Mouse (Mus musculus) naive thymus-derived CD4-positive, alpha-beta T cell, adult 2 months (primary cell): ENCODE results near the gene Obscn.
A peak's percentile ranks its signal among the peaks of the same experiment; 100 is the strongest.

Experiments
- DNase-seq: peaks from one replicate; pipeline ENCODE4 v3.0.0-alpha.2; 2011; ENCODE audit warnings: low read depth

Gene Obscn

GRCm38 (mm10) chr11:59051031-59051430, 85.2 kb downstream of the Obscn start:
- DNase-seq: no peak

DNA sequence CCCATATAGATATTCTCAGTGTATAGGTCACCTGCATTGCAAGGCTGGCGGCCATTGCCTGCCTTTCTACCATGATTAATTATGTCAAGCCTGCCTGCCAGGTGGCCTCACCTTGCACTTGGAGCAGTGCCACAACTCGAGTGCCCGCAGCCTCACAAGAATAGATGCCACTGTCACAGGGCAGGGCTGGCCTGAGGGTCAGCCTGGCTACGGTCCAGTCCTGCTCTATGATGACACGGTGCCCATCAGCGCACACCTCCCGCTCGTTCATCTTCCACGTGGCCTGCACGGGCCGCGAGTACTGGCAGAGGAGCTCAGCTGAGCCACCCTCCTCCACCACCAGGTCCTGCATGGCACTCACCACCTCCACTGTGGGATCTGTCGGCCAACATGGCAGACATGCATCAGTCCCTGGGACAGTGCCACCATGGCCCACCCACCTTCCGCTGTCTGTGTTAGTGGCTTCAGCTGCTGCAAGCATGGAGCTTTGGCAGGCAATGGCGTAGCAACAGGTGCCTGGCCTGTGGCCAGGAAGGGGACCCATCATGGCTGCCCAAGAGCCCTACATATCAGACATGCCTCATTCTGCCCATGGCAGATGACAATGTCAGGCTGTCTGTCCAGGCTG, 91.4 kb downstream of the Obscn start:
- DNase-seq: no peak

- peak; percentile 5 for DNase-seq
Measured at GRCm38 (mm10) chr11:59029003-59029402, 107.2 kb downstream of the Obscn start.

DNA sequence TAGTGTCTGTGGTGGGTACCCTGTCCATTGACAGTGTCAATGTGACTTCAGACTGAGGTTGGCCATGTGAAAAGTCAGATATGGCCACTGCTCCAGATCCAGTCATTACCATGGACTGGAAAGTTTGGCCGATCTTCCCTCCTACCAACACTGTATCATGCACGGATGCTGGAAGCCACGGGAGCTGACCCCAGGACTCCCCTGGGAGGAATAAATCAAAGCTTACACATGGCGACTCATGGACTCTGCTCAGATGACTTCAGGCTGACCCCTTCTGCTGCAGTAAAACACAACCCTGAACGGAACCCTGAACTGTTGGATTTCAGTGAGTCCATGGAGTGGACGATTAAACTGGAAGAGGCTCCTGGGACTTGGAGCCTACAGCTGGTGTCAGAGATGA, 109.8 kb downstream of the Obscn start:
- no peak for DNase-seq

DNA sequence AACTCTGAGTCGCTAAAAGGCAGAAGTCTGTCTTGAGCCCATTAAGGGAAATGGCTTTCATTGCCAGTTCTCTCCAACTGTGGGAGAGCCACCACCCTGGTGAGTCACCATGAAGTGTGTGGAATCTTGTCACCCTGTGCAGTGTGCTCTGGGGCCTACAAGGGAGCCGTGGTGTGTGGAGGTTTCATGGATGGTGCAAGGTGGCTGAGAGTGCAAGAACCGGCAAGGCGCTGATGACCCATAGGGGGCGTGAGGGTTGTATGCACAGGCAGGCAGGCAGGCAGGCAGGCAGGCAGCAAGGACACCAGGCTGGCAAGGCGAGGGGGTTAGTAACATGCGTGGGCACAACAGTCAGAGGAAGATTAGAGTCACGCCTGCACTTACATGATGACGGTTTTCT, 121.2 kb downstream of the Obscn start:
- DNase-seq: peak; percentile 21

- no peak for DNase-seq
Measured at GRCm38 (mm10) chr11:59002327-59003079, 133.7 kb downstream of the Obscn start.

GRCm38 (mm10) chr11:59000635-59001034, 135.6 kb downstream of the Obscn start:
- DNase-seq: no peak

GRCm38 (mm10) chr11:58999830-59000229, 136.4 kb downstream of the Obscn start:
- DNase-seq: no peak

DNA sequence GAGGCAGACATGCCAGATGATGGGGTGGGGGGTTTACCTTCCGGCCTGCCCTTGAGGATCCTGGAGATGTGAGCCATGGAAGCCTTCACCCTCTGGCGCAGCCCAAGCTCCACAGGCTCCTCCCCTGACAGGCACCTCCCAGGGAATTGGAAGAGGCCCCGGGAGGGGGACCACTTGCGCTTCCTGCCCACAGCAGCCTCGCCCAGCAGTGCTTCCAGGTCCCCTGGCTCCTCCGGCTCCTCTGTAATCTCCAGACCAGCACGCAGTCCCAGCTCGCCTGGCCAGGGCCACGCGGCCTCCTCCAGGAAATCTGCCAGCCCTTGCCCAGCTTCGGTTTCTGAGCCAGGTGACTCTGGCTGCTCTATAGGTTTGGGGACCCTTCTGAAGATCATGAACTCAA, 137.0 kb downstream of the Obscn start:
- DNase-seq: no peak

- DNase-seq: no peak
Measured at GRCm38 (mm10) chr11:58997541-58997940, 138.7 kb downstream of the Obscn start.

- peak; percentile 63 for DNase-seq
Measured at GRCm38 (mm10) chr11:58995807-58996370, 140.3 kb downstream of the Obscn start.

DNA sequence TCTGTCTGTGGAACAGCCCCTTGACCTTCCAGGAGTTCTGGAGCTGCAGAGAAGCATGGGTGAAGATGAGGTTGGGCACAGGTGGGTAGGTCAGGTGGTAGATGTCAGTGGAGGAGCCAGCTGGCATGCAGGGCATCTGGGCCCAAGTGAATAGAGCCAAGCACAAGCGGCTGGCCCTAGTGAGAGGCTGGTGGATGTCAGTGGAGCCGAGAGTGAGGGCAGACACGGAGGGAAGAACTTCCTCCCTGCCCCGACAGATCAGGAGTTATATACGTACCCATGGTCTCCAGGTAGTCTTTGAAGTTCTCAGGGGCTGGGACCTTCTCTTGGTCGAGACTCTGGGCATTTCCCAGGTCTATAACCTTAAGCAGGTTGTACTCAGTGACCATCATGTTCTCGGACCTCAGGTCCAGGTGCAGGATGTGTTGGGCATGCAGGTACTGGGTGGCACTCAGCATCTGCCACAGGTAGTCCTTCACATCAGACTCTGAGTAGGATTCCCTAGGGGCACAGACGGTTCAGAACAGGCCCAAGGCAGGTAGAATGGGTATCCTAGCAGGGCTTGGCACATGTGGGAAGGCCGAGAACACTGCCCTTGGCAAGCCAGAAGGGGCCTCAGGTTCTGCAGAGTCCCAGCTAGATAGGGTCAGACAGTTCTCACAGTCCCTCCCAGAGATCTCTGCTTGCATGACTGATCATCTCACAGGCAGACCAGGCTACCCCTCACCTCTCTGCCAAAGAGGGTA, 141.0 kb downstream of the Obscn start:
- DNase-seq: no peak

DNA sequence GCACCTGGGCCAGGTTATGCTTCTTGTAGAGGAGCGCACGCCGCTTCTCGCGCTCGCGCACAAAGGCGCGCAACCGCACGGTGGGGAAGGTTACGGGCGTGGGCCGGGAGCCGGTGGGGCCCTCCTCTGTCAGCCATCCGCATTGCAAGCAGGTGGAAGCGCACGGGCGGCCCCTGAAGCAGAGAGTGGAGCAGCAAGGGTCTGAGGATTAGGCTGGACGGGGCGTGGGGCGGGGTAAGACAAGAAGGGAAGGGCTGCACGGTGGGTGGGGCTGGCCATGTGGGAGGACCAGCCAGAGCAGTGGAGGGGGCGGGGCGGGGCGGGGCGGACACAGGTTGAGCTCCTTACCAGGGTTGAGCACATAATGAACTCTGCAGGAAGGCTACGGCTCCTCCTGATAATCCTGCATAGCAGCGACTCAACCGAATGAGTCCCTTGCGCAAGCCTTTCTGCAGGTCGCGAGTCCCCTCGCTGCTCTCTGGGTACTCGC, 141.8 kb downstream of the Obscn start:
- DNase-seq: peak; percentile 45

GRCm38 (mm10) chr11:58993091-58993670, 143.0 kb downstream of the Obscn start:
- DNase-seq: no peak

DNA sequence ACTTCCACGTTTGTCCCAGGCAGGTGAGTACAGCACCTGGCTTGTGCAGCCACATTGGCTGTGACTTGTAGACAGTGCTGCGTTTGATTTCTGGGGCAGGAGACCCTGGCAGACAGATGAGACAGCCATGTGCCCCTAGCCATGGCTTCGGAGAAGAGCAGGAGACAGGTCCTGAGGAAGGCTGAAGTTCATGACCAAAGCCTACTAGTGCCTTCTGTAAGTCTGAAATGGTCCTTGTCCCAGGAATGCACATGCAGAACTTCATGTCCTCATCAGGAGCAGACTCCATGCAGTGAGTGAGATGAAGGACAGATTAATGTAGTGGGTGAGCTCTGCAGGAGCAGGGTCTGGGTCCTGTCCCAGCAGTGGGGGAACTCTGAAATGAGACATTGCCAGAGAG, 144.3 kb downstream of the Obscn start:
- no peak for DNase-seq

- DNase-seq: no peak
Measured at GRCm38 (mm10) chr11:58990794-58991193, 145.4 kb downstream of the Obscn start.

DNA sequence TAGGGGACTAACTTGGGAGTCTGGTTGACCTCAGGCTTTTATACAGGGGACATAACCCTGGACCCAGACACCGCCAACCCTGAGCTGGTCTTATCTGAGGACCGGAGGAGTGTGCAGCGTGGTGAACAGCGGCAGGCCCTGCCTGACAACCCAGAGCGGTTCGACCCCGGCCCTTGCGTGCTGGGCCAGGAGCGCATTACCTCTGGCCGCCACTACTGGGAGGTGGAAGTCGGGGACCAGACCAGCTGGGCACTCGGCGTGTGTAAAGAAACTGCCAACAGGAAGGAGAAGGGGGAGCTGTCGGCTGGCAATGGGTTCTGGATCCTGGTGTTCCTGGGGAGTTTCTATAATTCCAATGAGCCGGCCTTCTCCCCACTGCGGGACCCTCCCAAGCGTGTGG, 146.1 kb downstream of the Obscn start:
- DNase-seq: no peak

DNA sequence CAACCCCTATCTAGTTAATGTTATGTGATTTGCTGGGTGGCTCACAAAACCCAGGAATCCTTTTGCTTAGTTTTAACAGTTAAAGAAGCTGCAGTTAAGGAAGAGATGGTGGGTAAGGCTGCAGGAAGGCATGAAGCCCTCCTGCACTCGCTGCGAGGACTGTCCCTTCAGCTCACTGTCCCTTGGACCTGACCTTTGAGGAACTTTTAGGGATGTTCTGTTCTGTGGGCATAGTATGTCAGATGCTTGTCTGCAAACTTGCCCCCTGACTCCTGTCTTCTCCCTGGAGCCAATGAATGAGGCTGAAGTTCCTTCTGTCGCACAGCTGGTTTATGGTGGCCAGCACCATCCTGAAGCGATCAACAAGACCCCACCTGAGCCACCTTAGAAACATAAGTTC, 147.0 kb downstream of the Obscn start:
- no peak for DNase-seq

GRCm38 (mm10) chr11:58985299-58985917, 150.8 kb downstream of the Obscn start:
- DNase-seq: no peak

- DNase-seq: no peak
Measured at GRCm38 (mm10) chr11:58984657-58985056, 151.5 kb downstream of the Obscn start.

DNA sequence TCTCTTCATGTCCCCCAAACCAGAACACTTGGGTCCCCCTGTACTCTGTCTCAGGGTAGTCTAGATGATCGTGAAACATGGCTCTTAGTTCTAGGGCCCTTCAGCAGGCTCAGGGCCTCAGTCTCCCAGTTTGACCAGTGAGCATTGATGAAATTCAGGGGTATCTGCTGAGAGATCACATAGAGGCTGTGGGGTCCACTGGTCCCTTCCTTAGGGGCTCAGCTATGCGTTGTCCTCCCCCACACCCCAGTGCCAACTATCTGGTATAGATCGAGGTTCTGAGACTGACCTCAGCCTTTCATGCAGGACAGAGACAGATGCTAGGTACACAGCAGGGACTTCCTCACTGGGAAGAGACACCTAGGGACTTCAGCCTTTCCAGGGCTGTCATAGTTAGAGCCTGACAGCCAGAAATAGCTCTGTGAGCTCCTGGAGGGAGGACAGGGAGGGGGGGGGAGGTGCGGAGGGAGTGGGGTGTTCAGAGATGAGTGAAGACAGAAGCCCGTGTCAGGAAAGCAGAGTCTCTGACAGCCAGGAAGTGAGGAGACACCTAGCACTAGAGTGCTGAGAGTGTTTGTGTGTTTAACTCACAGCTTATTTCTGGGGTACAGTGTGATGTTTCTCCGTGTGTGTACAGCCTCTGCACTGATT, 152.4 kb downstream of the Obscn start:
- no peak for DNase-seq
